Mouse (Mus musculus): ENCODE data around the gene Add1.

GRCm38 (mm10) chr5:34637591-34638156, 64.2 kb downstream of the Add1 start:
- TF ChIP-seq CTCF (IDR thresholded peaks at IDR 0.05; ENCODE audit: low read depth) (no peak), EP300 (optimal IDR thresholded peaks at IDR 0.05) (no peak)

All from stomach, postnatal 0 days (tissue).